Mouse (Mus musculus) E14TG2a.4 (cell line): ENCODE data around the gene Rhob.

ENCODE experiments used
- H3K27me3 ChIP-seq: 2 replicates; pipeline ENCODE4 v1.6.1; 2014; ENCODE audit warnings: low read length, control low read depth; ENCODE audit not compliant: insufficient read depth
- H3K36me3 ChIP-seq: 2 replicates; pipeline ENCODE4 v1.6.1; 2014; ENCODE audit warnings: low read length, control low read depth; ENCODE audit not compliant: insufficient read depth
- H3K4me1 ChIP-seq: replicated peaks from 2 replicates; pipeline ENCODE4 v1.6.1; 2014; ENCODE audit warnings: low read depth, low read length, control low read depth
- H3K4me3 ChIP-seq: replicated peaks from 2 replicates; pipeline ENCODE4 v1.5.1; 2014; ENCODE audit warnings: mild to moderate bottlenecking, low read length
- H3K9me3 ChIP-seq: 2 replicates; pipeline ENCODE4 v1.6.1; 2014; ENCODE audit warnings: low read length, control low read depth
- CTCF ChIP-seq: conservative IDR thresholded peaks from 2 replicates; pipeline ENCODE4 v1.5.1; 2014; ENCODE audit warnings: low read length
- NANOG ChIP-seq: IDR thresholded peaks from 2 replicates; pipeline ENCODE4 v1.6.1; 2014; ENCODE audit warnings: borderline replicate concordance, low read length, mixed read lengths
- POU5F1 ChIP-seq: IDR thresholded peaks from 2 replicates; pipeline ENCODE4 v1.6.1; 2014; ENCODE audit warnings: low read length, borderline replicate concordance

Rhob gene

GRCm38 (mm10) chr12:8511037-8511882, 11.5 kb upstream of the Rhob start:
- TF ChIP-seq POU5F1 (no peak), CTCF (no peak), NANOG (no peak)
- Histone ChIP-seq H3K4me3 (no peak overlapping the region), H3K36me3 (no peaks in the 10 kb centered on the region), H3K27me3 (0 out of 2 replicates have a peak, but pooled peaks cover 3% of the 10 kb centered on the region), H3K4me1 (peaks cover 15% of the 10 kb centered on the region), H3K9me3 (no peaks in the 10 kb centered on the region)

- H3K4me3 ChIP-seq: no peak overlapping the region
- 0 out of 2 replicates have a peak, but pooled peaks cover 3% of the 10 kb centered on the region for H3K27me3 ChIP-seq
- no peaks in the 10 kb centered on the region for H3K36me3 ChIP-seq
- H3K4me1 ChIP-seq: peaks cover 15% of the 10 kb centered on the region
- no peak for TF ChIP-seq CTCF
- TF ChIP-seq NANOG: no peak
- no peak for TF ChIP-seq POU5F1
- H3K9me3 ChIP-seq: no peaks in the 10 kb centered on the region
Measured at GRCm38 (mm10) chr12:8510317-8510988, 10.6 kb upstream of the Rhob start.

GRCm38 (mm10) chr12:8509693-8510092, 9.9 kb upstream of the Rhob start:
- TF ChIP-seq CTCF (no peak), POU5F1 (no peak), NANOG (no peak)

GRCm38 (mm10) chr12:8506954-8507707, 7.3 kb upstream of the Rhob start:
- no peak for TF ChIP-seq NANOG
- no peak for TF ChIP-seq CTCF
- TF ChIP-seq POU5F1: no peak
- no peaks in the 10 kb centered on the region for H3K9me3 ChIP-seq
- no peak overlapping the region for H3K4me3 ChIP-seq
- H3K4me1 ChIP-seq: peaks cover 8% of the 10 kb centered on the region; the same call in 1 of the 2 replicates
- no peaks in the 10 kb centered on the region for H3K36me3 ChIP-seq
- 0 out of 2 replicates have a peak, but pooled peaks cover 3% of the 10 kb centered on the region for H3K27me3 ChIP-seq

More at GRCm38 (mm10) chr12:8509693-8510092, 9.9 kb upstream of the Rhob start:
- Histone ChIP-seq H3K4me3 (no peak overlapping the region), H3K9me3 (no peaks in the 10 kb centered on the region), H3K36me3 (no peaks in the 10 kb centered on the region), H3K4me1 (peaks cover 15% of the 10 kb centered on the region), H3K27me3 (0 out of 2 replicates have a peak, but pooled peaks cover 3% of the 10 kb centered on the region)

- no peak for TF ChIP-seq NANOG
- TF ChIP-seq CTCF: no peak
- no peak for TF ChIP-seq POU5F1
- no peak overlapping the region for H3K4me3 ChIP-seq
- peaks cover 10% of the 10 kb centered on the region for H3K27me3 ChIP-seq
Measured at GRCm38 (mm10) chr12:8504131-8504530, 4.3 kb upstream of the Rhob start.

GRCm38 (mm10) chr12:8502546-8502945, 2.7 kb upstream of the Rhob start:
- TF ChIP-seq CTCF (peak; percentile 33), POU5F1 (no peak)
- peaks cover 33% of the 10 kb centered on the region for H3K4me1 ChIP-seq
- H3K36me3 ChIP-seq: no peaks in the 10 kb centered on the region
- peaks cover 15% of the 10 kb centered on the region for H3K27me3 ChIP-seq
- no peak overlapping the region for H3K4me3 ChIP-seq
- H3K9me3 ChIP-seq: no peaks in the 10 kb centered on the region

More at GRCm38 (mm10) chr12:8504131-8504530, 4.3 kb upstream of the Rhob start:
- Histone ChIP-seq H3K4me1 (peaks cover 19% of the 10 kb centered on the region), H3K9me3 (no peaks in the 10 kb centered on the region), H3K36me3 (no peaks in the 10 kb centered on the region)

GRCm38 (mm10) chr12:8501571-8502305, 1.9 kb upstream of the Rhob start:
- peaks cover 15% of the 10 kb centered on the region for H3K27me3 ChIP-seq
- no peak for TF ChIP-seq POU5F1
- no peak for TF ChIP-seq NANOG
- TF ChIP-seq CTCF: no peak

More at GRCm38 (mm10) chr12:8501571-8502305, 1.9 kb upstream of the Rhob start:
- no peak overlapping the region for H3K4me3 ChIP-seq
- no peaks in the 10 kb centered on the region for H3K9me3 ChIP-seq
- H3K36me3 ChIP-seq: no peaks in the 10 kb centered on the region
- H3K4me1 ChIP-seq: peaks cover 37% of the 10 kb centered on the region
